Mouse (Mus musculus): ENCODE data around the gene Ssc4d.

Ssc4d gene

DNA sequence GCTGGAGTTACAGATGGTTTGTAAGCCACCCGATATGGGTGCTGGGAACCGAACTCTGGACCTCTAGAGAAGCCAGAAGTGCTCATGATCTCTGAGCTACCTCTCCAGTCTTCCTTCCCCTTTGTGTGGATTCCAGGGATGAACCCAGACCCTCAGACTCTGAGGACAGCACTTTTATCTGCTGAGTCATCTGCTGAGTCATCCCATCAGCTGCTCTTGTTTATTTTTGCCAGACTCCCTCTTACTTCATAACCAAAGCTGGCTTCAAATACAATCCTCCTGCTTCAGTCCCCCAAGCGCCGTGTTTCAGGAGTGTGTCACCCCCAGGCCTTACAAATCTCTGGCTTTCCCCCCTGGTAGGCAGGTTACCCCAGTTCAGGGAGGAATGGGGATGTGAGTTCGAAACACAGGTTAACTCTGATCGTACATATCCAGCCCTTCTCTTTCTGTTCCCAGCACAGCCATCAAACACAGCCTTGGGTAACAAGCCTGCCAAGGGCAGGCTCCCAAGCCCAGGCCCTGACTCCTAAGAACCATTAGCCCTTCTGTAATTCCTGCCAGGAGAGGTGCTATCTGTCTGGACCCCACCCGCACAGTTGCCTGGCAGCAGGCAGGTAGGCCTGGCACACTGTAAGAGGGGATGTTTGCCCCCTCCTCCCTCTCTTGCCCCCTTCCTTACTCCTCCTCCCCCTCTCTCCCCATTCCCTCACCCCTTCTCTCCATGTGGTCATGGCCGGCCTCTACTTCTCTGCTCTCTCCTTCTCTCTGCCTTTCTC lies 1.8 kb upstream of the Ssc4d start:
- DNase-seq (ENCODE audit: low spot score in 2 of 2), result no peak

DNA sequence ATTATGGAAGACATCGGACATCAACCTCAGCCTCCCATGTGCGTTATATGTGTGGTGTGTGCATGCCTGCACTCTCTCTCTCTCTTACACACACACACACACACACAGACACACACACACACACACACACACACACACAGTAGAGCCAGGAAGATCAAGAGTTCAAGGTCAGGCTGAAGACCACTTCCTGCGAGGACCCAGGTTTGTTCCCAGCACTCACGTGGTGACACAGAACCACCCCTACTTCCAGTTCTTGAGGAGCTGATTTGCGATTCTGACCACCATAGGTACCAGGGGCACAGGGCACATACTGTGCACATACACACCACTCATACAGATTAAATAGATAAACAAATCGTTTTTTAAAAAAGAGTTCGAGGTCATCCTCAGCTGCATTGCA lies 2.5 kb downstream of the Ssc4d start:
- DNase-seq (ENCODE audit: low spot score in 2 of 2), result no peak

DNA sequence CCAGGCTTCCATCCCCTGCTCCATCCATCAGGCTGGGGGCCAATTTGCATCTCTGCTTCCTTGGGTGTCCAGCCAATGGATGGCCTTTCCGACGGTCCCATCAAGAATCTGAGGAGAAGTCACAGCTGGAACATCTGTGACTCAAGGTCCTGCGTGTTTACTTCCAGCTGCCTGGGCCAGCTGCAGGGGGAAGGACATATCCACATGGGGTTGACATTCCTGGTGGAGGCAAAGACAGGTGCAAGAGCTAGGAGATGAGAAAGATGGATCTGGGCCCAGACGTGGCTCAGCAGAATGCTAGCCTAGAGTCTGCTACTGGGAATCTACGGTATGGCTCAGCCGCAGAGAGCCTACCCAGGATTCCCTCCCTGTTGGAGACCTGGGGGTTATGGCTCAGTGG lies 4.1 kb downstream of the Ssc4d start:
- DNase-seq (ENCODE audit: low spot score in 2 of 2), result no peak

DNA sequence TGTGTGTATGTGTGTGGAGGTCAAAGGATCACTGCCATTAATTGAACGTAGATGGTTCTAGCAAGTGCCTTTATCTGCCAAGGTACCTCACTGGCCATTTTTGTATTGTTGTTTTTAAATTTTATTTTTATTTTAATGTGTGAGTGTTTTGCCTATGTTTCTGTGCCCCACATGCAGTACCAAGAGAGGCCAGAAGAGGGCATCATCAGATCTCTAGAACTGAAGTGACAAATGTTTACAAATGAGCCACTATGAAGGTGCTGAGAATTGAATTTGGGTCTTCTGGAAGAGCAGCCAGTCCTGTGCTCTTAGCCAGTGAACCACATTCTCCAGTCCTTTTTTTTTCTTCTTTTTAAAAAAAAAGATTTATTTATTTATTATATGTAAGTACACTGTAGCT lies 5.5 kb downstream of the Ssc4d start:
- peak; percentile 66 to 84 for DNase-seq (ENCODE audit: low spot score in 2 of 2)

DNA sequence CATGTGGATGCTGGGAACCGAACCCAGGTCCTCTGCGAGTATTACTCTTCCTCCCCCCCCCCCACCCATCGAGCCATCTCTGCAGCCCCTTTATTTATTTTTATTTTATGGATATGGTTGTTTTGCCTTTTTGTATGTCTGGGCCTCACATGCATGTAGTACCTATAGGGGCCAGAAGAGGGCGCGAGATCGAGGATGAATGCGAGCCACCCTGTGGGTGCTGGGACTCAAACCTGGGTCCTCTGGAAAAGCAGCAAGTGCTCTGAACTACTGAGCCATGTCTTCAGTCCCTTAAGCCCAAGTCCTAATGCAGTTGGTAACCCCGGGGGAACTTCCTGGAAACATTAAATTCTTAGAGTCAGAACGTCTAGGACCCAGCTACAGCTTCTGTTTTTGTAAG lies 7.5 kb downstream of the Ssc4d start:
- DNase-seq (ENCODE audit: low spot score in 2 of 2), result peak in 1 of 2 experiments; percentile 68

DNA sequence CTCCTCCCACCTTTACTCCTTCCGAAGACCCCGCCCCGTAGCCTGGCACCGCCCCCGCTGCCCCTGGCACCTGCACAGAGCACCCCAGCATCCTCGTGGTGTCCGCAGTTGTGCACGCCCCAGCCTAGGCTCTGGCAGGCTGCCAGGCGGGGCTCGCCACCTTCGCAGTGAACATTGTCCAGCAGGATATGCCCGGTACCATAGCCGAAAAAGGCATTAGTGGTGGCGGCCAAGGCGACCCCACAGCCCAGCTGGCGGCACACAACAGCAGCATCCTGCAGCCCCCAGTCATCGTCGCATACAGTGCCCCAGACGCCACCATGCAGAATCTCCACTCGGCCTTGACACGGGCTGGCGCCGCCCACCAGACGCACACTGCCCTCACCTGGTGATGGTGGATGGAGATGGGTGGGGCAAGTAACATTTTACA lies 8.8 kb downstream of the Ssc4d start:
- no peak for DNase-seq (ENCODE audit: low spot score in 2 of 2)

DNA sequence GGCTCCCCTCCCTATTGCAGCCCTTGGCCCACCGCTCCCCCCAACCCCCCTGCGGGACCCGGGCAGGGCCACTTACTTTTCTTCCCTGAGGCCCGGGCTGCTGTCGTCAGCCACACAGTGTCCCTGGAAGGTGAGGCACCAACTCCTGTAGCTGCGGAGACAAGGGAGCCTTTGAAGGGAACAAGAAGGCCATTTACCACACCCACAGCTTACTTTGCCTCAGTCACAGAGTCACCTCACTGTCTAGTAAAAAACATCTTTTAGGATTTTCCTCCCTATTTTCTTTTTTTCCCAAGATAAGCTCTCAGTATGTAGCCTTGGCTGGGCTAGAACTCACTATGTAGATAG lies 11.1 kb downstream of the Ssc4d start:
- no peak for DNase-seq (ENCODE audit: low spot score in 2 of 2)

DNA sequence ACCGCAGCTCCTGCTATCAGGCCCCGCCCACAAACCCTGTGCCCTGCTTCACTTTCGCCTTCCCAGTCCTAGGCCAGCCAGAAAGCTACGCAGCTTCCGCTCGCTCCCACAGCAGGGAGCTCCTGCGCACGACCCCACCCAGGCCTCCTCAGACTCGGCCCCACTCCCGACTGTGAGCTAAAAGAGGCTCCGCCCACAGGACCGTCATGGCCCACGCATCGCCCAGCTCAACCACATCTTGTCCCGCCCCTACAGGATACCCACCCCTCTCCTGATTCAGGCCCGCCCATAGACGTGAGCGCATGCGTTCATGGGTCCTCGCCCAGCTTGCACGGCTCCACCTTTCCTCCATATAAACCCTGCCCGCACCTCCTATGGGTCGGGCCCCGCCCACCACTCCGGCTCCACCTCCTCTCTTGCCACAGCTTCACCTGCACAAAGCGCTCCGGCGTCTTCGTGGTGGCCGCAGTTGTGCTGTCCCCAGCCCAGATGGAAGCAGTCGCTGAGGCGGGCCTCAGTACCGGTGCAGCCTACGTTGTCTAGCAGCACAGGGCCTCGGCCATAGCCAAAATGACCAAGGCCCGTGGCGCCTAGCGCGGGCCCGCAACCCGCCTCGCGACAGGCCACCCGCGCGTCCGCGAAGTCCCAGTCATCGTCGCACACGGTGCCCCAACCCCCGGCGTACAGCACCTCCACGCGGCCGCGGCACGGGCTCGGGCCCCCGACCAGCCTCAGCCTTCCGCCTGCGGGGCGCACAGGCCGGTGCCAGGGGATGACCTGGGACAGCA lies 11.6 kb downstream of the Ssc4d start:
- peak; percentile 94 to 99 for DNase-seq (ENCODE audit: low spot score in 2 of 2)

DNA sequence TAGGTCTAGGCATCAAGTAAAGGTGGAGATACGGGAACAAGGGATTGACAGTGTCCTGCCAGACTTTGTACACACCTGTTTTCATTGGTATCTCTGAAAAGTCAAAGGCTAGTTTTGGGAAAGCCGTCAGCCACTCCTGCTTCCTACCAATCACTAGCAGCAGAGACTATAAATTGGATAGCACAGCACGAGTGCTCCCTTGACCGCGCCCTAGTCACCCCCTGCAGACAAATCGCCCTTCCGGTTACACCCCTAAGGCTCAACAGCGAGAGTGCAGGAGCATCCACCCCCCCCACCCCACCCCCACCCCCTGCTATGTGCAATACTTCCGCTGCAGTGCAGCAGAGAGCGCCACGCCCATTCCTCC lies 12.2 kb downstream of the Ssc4d start:
- DNase-seq (ENCODE audit: low spot score in 2 of 2), result peak in 1 of 2 experiments; percentile 42

DNA sequence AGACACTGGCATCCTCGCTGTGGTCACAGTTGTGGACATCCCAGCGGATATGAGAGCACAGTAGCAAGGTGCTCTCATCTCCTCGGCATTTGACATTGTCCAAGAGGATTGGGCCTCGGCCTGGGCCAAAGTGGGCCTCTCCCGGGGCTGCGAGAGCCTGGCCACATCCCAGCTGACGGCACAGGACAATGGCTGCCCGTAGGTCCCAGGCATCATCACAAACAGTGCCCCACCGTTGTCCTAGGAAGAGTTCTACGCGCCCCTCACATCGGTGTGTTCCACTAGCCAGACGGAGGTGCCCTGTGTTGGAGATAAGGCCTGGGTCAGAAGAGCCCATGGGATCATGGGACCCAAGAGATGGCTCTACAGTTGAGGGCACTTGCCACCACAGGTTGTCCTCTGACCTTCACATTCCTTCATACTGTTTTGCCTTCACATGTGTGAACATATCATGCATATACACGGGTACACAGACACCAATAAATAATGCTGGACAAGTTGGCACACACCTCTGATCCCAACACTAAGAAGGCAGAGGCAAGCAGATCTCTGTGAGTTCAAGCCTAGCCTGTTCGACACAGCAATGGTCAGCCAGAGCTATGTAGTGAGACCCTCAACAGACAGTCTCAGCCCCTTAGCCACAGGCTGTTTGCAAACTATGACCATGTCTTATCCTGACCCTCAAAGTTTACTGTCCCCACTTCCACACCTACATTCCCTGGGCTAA lies 13.3 kb downstream of the Ssc4d start:
- no peak for DNase-seq (ENCODE audit: low spot score in 2 of 2)

DNA sequence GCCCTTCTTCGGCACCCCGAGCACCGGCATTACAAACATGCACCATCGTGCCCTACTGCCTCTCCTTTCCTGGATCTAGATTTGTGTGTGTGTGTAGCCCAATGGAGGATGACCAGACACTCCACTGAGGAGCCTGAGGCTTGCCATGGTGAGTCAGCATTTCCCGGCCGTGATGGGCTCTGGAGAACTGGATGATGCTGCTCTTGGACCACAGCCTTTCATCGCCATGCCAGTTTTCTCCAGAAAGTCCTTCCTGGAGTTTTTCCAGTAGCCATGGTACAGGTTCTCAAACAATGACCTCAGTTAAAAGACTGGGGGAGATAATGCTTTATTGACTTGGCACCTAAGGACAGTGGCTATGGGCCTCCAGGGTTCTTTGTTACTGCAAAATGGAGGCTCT lies 14.4 kb downstream of the Ssc4d start:
- no peak for DNase-seq (ENCODE audit: low spot score in 2 of 2)

DNA sequence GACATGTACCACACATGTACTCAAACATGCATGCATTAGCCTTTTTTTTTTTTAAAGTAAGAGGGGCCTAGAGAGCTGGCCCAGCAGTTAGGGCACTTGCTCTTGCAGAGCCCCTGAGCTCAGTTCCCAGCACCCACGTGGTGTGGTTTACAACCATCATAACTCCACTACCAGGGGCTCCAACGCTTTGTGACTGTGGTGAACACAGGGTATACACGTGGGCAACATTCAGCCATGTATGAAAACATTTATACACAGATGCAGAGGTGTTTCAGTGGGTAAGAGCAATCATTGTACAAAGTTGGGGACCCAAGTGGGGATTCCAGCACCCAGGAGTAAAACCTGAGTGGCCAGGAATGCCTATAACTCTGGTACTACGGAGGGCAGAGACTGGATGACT lies 16.0 kb downstream of the Ssc4d start:
- DNase-seq (ENCODE audit: low spot score in 2 of 2), result no peak

DNA sequence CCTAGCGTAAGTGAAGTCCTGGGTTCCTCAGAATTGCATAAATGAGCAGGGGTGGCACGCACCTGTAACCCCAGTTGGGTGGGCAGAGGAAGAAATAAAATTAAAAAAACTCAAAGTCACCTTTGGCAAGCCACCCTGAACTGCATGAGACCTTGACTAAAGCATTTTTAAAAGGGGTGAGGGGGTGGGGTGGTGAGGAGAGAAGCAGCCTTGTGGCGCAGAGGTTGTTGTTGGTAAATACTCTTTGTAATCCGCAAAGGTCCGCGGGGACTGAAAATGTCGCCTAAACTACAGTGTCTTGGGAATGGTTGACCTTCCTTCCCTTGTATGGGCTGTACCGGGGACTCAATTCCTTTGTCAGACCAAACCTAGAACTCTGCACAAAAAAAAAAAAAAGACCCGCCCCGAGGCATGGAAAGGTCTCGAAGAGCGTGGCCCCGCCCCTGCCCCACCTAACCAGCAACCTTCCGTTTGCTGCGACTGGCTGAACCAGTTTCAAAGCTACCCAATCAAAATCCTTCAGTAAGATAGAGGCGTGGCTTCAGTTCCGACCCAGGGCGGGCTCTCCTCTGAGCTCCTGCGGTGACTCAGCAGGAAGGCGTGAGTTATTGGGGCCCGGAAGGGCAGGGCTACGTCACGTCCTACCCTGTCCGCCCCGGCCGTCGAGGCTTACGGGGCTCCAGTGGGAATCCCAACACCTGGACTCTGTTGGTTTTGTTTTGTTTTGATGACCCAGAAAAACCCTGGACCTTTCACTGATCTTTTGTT lies 16.9 kb downstream of the Ssc4d start:
- peak; percentile 84 to 95 for DNase-seq (ENCODE audit: low spot score in 2 of 2)

DNA sequence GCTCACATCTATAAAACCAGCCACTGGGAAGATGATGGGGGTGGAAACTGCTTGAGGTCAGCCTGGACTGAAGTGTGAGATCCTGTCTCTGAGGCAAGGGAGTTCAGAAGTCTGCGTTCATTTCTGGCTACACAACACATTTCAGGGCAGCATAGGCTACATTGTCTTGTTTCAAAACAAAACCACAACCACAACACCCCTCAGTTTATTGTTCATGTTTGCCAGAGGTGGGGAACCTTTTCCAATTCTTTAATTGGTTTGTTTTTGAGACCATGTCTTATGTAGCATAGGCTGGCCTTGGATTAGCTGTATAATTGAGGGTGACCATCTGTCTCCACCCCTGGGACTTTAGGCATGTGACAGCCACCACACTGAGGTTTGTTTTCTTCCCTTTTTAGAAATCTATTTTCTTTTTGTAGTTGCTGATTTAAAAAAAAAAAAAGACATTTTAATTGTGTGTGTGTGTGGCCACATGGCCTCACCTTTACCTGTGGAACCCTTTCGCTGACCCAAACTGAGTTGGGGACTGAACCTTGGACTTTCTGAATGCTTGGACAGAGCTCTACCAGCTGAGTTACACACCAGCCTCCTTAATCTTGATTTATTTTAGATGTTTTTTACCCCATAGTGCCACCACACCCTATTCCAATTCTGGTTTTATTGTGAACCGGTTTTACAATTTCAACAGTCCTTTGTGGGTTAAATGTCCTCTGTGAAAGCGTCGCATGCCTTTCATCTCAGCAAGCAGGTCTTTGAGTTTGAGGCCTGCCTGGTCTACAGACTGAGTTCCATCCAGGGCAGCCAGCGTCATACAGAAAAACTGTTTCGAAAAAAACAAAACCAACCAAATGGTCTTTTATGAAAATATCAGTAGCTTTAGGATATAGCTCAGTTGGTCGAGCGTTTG lies 17.8 kb downstream of the Ssc4d start:
- DNase-seq (ENCODE audit: low spot score in 2 of 2), result no peak

DNA sequence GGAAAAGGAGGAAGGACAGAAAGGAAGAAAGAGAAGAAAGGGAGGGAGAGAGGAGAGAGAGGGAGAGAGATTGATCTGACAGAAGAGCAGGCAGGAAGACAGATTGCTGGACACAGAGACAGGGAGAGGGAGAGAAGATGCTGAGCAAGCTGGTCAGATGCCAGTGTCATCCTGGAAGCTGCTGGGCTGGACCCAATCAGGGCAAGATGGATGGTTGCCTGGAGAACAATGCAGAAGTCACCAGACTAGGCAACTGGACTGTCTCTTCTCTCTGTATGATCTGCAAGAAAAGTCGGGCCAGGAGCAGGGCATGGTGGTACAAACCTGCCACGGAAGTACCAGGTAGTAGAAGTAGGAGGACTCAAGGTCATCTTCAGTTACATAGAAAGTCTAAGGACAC lies 21.5 kb downstream of the Ssc4d start:
- DNase-seq (ENCODE audit: low spot score in 2 of 2), result no peak

DNA sequence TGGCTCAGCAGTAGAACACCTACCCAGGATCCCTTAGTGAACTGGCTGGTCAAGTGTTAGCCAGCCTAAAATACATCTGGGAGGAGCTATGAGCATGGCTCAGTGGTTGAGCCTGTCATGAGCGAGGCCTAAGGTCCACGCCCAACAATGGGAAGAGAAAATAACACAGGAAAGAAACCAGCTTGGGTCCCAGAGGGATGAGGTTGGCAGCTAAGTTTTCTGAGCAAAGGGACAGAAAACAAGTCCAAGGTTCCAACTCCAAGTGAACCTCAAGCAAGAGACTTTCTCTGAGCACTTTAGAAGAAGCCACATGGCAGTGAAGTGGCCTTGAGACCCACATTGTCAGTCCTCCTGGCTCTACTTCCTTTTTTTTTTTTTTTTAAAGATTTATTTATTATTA lies 22.7 kb downstream of the Ssc4d start:
- no peak for DNase-seq (ENCODE audit: low spot score in 2 of 2)

DNA sequence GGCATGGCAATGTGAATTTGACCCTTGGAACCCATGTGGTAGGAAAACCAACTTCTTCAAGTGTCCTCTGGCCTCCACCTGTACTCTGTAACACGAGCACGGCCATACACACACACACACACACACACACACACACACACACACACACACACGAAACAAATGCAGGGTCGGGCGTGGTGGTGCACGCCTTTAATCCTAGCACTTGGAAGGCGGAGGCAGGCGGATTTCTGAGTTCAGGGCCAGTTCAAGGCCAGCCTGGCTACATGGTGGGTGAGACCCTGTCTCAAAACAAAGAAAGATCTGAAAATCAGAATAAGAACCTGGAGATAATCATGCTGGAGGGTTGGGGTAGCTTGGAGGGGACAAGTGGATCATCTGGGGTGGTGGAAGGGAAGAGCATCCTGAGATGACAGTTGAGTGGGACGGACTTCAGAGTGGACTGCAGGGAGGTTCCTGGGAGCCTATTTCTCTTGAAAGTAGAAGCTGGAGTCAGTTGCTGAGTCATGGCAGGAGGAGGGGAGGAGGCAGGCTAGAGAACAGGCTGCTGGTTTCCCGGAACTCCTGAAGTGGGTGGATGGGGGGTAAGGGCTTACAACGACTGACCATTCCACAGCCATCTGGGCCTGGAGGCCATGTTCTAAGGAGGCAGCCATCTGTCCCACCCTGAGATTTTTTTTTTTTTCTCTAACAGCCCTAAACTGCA lies 23.5 kb downstream of the Ssc4d start:
- DNase-seq (ENCODE audit: low spot score in 2 of 2), result no peak

DNA sequence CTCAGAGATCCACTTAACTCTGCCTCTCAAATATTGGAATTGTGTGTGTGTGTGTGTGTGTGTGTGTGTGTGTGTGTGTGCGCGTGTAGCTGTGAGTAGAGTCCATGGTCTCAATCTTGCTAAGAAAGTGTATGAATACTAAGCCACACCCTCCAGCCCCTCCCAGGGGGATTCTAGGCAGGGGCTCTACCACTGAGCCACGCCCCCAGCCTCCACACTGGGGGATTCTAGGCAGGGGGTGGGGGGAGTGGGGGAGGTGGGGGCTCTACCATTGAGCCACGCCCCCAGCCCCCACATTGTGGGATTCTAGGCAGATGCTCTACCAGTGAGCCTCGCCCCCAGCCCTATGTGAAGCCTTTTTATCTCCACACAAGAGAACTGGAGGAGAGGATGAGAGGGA lies 27.7 kb downstream of the Ssc4d start:
- DNase-seq (ENCODE audit: low spot score in 2 of 2), result no peak

DNA sequence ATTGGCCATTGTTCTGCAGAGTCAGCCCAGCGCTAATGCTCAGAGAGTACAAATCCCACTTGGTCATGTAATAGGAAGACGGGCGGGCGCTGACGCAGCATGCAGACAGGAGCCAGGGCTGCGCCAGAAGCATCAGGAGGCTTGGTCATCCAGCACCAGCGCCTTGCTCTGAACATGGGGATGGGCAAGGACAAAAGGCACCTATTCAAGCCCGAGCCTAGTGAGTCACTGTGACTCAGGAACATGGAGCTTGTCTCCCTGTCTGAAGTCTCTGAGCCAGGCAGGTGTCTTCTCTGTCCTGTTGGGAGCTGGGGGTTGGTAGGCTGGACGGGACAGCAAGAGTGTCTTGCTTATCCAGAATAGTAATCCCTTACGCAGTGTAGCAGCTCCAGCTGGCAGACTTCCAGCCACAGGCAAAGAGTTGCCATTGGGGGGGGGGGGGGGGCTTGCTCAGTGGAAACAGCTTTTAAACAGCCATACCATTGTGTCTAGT lies 28.4 kb downstream of the Ssc4d start:
- DNase-seq (ENCODE audit: low spot score in 2 of 2), result no peak

DNA sequence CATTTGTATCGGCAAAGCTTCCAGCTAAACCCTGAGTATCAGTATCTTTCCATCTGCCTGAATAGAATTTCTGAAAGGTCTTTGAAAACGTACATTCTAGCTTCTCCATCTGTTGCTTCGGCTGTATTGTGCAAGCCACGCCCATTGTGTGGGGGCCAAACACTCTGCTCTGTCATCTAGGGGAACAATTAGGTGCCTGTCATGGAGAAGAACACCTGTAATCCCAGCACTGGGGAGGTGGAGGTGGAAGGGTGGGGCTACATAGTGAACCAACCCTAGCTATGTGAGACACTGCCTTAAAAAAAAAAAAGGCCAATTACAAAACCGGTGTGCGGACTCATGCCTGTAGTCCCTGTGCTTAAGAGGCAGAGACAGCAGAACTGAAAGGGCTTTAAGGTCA lies 31.6 kb downstream of the Ssc4d start:
- no peak for DNase-seq (ENCODE audit: low spot score in 2 of 2)

Measured in spleen, postnatal 10 days (tissue).